Mouse (Mus musculus): ENCODE data around the gene Msrb2.

Gene Msrb2

DNA sequence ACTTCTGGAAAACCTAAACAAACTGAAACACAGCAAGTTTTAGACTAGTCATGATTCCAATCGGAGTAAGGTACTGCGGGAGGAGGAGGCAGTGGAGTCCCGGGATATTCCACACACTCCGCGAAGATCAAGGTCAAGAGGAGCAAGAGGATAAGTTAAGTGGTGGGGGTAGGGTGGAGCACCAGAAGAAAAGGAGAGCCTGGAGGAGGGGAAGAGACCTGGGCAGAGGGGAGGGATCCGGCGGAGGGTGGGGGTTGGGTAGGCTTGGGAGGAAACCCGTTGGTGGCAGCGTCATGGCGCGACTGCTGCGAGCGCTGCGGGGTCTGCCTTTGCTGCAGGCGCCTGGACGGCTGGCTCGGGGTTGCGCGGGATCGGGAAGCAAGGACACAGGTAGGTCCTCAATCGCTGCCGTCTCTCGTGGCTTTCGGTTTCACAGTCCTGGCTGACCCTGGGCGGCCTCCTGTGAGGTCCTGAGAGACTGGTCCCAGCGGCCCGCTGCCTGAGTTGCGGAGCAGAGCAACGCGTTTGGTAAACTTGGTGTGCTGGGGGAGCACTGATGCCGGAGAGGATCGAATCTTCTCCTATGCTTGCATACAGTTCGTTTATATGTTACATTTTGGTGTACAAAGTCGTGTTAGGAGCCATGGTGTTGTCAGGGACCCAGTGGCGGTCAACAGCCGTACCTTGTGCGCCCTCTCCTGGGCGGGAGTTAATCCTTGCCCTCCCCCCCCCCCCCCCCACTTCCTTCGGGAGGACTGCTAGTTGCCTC, at the start of gene Msrb2:
TSS of gene Msrb2 (plus strand) at position 51 of the 769 bp plus-strand sequence.
- in situ Hi-C loops (cut with MboI, MseI) = loop anchor here (5.0 kb wide), 1 partner anchor 99 kb away; no protein-coding TSS in a partner anchor

- in situ Hi-C loops (cut with MboI, MseI) = no loop called here
These were observed 48.8 kb upstream of the Msrb2 start for GRCm38 (mm10) chr2:19322448-19322847.

DNA sequence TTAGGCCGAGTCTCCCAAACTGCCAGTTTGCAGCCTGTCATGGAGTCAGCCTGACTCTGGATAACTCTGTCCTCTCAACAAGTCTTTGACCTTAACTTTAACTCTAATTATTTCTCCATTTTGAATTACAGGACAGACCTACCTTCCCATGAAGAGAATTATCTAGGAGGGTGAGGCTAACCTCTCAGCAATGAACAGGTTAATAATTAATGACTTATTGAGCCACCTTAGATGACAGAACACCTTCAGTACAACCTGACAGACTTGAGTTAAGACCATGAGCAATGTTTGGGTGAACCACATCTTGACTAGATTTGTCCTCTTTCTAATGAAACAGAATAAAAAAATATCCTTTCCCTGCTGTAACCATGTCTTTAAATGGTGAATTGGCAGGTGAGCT, 44.9 kb upstream of the Msrb2 start:
- in situ Hi-C loops (cut with MboI, MseI) = no loop called here

GRCm38 (mm10) chr2:19327811-19328210, 43.4 kb upstream of the Msrb2 start:
- in situ Hi-C loops (cut with MboI, MseI) = no loop called here

DNA sequence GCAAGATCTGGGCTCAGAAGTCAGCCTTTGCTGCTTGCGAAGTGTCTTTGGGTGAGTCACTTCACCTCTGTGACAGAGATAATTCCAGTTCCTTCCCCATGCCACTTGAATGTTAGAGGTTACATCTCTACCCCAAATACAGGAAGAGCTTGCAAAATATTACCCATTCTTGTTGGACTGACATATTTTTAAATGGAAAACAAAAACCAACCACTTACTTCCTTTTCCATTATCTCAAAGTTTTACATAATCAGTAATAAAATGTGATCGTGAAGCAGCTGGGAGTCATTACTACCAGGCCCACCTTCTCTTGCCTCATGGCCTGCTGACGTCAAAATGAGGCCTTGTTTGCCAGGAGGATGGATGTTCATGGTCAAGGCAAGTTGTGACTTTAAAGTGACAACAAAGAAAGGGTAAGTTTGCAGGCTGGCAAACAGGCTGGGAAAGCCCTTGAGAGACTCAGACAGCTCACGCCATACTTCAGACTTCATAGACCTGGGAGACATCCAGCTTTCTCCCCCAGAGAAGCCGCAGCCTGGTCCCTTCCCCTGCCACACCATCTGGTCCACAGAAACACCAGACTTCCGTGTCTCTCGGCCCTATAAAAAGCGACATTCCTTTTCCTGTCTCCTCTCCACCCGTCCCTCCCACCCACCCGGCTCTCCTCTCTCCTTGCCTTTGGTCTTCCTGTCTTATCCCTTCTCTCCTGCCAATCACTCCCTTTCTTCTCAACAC, 27.2 kb upstream of the Msrb2 start:
- in situ Hi-C loops (cut with MboI, MseI) = no loop called here

DNA sequence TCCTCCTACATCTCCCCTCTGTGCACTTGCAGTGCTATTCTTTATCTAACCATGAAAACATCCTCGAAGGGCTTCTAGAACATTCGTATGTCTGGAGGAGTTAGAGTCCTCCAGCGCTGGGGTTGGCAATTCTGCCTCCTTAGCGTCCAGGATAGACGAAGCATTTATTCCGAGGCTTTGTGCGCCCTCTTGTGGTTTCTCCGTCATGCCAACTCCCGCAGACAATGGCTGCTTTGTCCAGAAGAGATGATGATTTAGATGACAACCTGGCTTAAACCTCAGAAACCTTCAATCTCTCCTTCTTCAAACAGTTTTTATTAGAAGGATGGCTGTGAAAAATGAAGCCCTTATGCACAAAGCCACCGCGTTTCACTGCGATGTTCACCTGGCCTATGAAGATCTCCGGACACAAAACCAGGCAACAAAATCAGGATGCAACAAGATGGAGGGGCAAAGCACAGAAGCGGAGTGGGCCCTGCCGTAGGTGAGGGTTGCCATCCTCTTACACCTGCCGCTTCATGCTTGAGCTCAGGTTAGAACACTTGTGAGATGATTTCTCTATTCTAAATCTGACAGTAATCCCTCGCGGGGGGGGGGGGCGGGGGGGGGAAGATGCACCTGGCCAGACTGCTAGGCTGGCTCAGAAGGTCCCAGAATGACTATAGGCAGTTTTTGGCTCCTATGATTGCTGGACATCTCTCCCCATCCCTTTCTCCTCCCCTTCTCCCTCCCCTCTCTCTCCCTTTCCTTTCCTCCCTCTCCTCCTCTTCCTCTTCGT, 26.4 kb upstream of the Msrb2 start:
- in situ Hi-C loops (cut with MboI, MseI) = no loop called here

DNA sequence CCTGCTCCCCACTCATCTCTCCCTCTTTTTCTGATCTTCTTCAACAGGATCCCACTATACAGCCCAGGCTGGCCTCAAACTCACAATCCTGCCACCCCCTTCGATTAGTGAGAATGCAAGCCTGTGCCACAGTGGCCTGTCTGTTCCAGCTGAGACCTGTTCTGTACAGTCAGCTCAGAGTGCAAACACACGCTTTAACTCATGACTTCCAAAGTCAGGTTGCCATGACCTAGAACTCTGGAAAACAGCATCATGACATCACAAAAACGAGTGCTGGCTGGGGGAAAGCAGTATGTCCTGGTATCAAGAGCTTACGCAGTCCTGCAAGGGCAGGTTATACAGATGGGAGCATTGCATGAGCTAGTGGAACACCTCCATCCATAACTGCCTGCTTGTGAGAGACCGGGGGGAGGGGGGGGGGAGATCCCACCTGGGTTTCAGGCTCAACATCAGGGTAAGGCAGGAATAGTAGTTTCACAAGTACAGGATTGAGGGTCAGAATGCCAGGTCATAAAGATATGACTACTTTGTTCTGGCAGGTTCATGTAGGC, 25.8 kb upstream of the Msrb2 start:
- in situ Hi-C loops (cut with MboI, MseI) = no loop called here

- in situ Hi-C loops (cut with MboI, MseI) = no loop called here
These were observed 22.8 kb upstream of the Msrb2 start for GRCm38 (mm10) chr2:19348454-19348853.

DNA sequence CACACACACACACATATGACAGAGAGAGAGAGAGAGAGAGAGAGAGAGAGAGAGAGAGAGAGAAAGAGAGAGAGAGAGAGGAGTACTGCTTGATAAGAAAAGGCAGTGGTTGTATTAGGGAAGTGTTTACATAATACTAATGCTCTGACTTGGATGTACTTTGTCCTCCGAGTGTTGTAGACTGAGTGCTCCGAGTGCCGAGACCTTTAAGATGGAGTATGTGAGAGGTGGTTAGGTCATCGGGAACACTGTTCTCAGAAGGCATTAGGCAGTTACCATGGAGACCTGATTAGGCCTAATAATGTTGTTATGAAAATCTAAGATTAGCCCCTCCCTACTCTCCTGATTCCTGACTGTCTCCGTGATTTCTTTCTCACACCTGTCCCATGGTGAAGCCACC, 21.1 kb upstream of the Msrb2 start:
- in situ Hi-C loops (cut with MboI, MseI) = no loop called here

GRCm38 (mm10) chr2:19351615-19352253, 19.5 kb upstream of the Msrb2 start:
- in situ Hi-C loops (cut with MboI, MseI) = no loop called here

DNA sequence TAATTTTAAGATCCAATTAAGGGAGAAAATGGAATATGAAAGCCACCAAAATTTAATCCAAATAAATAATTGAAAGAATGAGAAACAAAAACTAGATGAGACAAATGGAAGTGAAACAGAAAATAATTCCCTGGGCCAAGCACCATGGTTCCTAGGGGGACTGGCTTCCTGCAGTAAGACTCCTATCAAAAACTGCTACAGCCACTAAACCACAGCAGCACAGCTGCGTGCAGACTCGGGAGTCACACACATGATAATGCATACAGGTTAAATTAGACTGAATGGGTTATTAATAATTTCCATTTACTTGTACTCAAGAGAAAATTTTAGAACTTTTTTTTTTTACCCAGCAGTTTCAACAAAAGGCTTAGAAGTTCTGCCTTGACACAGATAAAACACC, 18.1 kb upstream of the Msrb2 start:
- in situ Hi-C loops (cut with MboI, MseI) = no loop called here

DNA sequence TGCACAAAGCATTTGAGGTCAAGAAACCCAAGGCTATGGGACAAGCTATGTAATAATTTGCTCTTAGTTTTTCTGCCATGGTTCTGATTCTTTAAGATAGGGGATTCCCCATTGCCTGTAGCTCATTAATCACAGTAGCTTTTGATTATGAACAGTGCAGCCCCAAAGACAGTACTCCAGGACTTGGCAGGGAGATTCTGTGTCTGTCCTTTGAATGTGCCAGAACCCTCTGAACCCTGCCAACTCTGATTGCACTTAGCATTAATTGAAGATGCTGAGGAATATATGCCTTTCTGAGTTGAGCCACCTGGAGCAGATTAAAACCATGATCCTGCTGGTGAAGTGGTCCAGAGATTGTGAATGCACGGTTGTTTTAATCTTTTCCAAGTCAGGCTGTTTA, 8.4 kb upstream of the Msrb2 start:
- in situ Hi-C loops (cut with MboI, MseI) = no loop called here

- in situ Hi-C loops (cut with MboI, MseI) = no loop called here
These were observed 4.8 kb upstream of the Msrb2 start for GRCm38 (mm10) chr2:19366426-19366825.

GRCm38 (mm10) chr2:19367114-19367513, 4.1 kb upstream of the Msrb2 start:
- in situ Hi-C loops (cut with MboI, MseI) = no loop called here

DNA sequence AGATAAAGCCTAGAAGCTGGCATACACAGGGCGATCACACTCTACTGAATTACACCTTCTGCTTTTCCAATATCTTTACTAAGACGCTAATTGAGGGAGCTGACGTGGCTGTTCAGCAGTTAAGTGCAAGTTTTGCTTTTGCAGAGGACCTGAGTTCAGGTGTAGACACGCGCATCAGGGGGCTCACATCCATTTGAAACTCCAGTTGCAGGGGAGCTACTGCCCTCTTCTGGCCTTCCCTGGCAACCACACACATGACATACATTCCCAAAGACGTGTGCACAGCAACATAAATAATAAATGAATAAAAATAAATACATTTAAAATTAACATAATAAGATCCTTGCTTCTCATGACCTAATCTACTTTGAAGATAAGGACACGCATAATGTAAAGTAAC, 2.5 kb downstream of the Msrb2 start:
- in situ Hi-C loops (cut with MboI, MseI) = loop anchor here (5.0 kb wide), 1 partner anchor 101 kb away; no protein-coding TSS in a partner anchor

- in situ Hi-C loops (cut with MboI, MseI) = no loop called here
These were observed 9.3 kb downstream of the Msrb2 start for GRCm38 (mm10) chr2:19380446-19380950.

DNA sequence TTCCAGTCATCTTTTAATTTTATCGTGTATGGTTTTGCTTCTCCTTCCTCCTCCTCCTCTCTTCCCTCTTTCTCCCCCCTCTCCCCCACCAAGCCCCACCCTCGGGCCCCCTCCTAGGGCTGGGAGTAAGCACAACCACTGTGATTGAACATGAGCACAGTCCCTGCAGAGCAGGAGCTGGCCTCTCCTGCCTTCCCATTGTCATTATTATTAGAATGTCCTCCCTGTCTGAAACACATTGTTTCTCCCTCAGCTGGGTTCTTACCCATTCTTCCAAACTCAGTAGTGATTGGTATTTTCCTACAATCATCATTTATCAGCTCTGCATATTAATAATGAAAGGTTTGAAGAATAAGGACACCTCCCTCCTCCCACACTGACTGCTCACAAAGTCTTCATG, 9.7 kb downstream of the Msrb2 start:
- in situ Hi-C loops (cut with MboI, MseI) = no loop called here

DNA sequence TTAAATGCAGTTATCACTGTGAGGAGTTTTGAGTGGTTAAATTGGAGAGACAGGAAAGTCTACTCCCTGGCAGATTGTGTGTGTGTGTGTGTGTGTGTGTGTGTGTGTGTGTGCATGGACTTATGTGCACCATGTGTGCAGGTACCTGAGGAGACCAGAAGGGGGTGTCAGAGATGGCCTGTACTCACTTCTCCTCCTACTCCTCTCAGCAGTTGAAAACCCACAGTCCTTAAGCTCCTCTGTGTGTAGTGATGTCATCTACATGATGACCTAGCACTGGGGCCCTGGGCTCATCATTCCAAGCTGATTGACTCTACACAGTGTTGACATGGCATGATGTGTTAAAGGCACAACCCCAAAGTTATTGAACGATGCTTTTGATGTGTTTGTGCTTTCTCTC, 11.0 kb downstream of the Msrb2 start:
- in situ Hi-C loops (cut with MboI, MseI) = no loop called here

DNA sequence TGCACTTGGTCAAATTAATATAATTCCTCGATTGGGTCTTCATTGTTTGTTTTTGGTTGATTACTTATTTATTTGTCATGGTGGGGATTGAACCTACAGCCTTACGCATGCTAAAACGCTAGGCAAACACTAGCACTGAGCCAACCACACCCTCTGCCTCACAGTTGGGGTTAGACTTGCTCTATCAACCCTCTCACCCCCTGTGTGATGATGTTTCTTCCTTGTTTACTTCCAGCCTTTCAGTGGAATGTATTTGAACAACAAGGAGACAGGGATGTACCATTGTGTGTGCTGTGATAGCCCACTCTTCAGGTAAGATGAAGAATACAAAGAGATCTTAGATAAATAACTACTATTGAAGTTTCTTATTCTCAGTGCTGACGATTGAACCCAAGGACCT, 11.8 kb downstream of the Msrb2 start:
- in situ Hi-C loops (cut with MboI, MseI) = no loop called here

DNA sequence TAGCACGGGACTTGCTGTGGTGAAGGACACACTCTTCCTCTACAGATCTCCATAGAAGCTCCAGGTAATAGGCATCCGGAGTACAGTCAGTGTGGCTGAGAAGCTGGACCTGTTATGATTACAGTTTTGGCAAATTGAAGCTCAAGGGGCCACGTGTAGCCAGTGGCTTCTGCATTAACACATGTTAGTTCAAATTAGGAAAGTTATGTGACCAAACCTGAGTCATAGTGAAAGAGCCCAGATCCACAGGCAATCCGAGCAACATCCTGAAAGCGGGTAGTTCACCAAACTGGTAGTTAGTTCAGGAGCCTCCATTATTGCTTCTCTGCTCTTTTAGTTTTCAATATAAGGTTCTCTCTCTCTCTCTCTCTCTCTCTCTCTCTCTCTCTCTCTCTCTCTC, 14.5 kb downstream of the Msrb2 start:
- in situ Hi-C loops (cut with MboI, MseI) = no loop called here
